8 mouse cellular contexts compared by ENCODE assay signal in genomic region chr16:43303245-43304197, GRCm38 (mm10).
DNase-seq lines count a peak whose midpoint lies in the region; ATAC-seq and TF ChIP-seq lines count a peak whose summit lies in the region.
"Had no signal": no experiment of that assay in that cellular context is flagged by ENCODE, and none has a peak within 500 bp of the region (broad histone marks: within the 10 kb centered on the region; RNA-seq: fewer than 3 reads in every experiment).

No protein-coding gene starts in this region.

- DNase-seq in testis, postnatal 10 days (ENCODE audit: low spot score) = no peak
- peak; percentile 56 to 83 for DNase-seq in cerebellum, adult 2 months
- DNase-seq in heart, adult 11 months = peak; percentile 96
- peak; percentile 95 for DNase-seq in kidney, adult 9 months
- DNase-seq in ovary, postnatal 14 days (ENCODE audit: low spot score) = peak; percentile 14
- DNase-seq: liver, embryonic 13.5 days had no signal

- 47% methylated on average over 9 of the region's 9 CpGs for WGBS in cerebellum, adult 2 months

- no peak overlapping the region for H3K4me3 ChIP-seq in testis, adult 2 months (ENCODE audit: control insufficient read depth, low read depth, low read length)
- H3K4me3 ChIP-seq in cerebellum, adult 2 months (replicated peaks; ENCODE audit: insufficient read depth, low read depth, low read length) = no peak overlapping the region
- H3K4me3 ChIP-seq: liver, embryonic 13.5 days had no signal

- ATAC-seq in monocyte, adult 5-6 weeks (replicated peaks; ENCODE audit: insufficient number of reproducible peaks, low FRiP score, low TSS enrichment, poor library complexity, severe bottlenecking) = no peak

- H3K27ac ChIP-seq in testis, adult 2 months (ENCODE audit: control insufficient read depth, insufficient read depth, low read depth, low read length) = peak overlapping the region; percentile 66
- H3K27ac ChIP-seq in cerebellum, adult 2 months (ENCODE audit: insufficient read depth, low read length) = peak overlapping the region; percentile 68; the same call in 1 of the 2 replicates
- H3K27ac ChIP-seq: liver, embryonic 13.5 days had no signal

- no peak for TF ChIP-seq POLR2A in testis, adult 2 months (IDR thresholded peaks at IDR 0.05; ENCODE audit: control insufficient read depth, low read depth, low read length)
- no peak for TF ChIP-seq POLR2A in cerebellum, adult 2 months (IDR thresholded peaks at IDR 0.05; ENCODE audit: borderline replicate concordance, insufficient read depth, low read length)

- no peaks in the 10 kb centered on the region for H3K27me3 ChIP-seq in testis, adult 2 months (ENCODE audit: control insufficient read depth, insufficient read depth, low read length)
- no peaks in the 10 kb centered on the region for H3K27me3 ChIP-seq in cerebellum, adult 2 months (ENCODE audit: control insufficient read depth, insufficient read depth, low read length)
- H3K27me3 ChIP-seq: liver, embryonic 13.5 days had no signal

- no peaks in the 10 kb centered on the region for H3K36me3 ChIP-seq in testis, adult 2 months (ENCODE audit: control insufficient read depth, insufficient read depth, low read length)
- H3K36me3 ChIP-seq: liver, embryonic 13.5 days had no signal

- TF ChIP-seq CTCF in testis, adult 2 months (IDR thresholded peaks at IDR 0.05; ENCODE audit: control insufficient read depth, insufficient read depth, insufficient replicate concordance, low read depth, low read length) = no peak
- no peak; the same call in 1 of the 2 replicates for TF ChIP-seq CTCF in cerebellum, adult 2 months (IDR thresholded peaks at IDR 0.05; ENCODE audit: borderline replicate concordance, insufficient read depth, low read depth, low read length)

- H3K4me1 ChIP-seq in testis, adult 2 months (ENCODE audit: control insufficient read depth, insufficient read depth, low read length) = no peaks in the 10 kb centered on the region
- peaks cover 11% of the 10 kb centered on the region; the same call in 1 of the 2 replicates for H3K4me1 ChIP-seq in cerebellum, adult 2 months (ENCODE audit: control insufficient read depth, insufficient read depth, low read length)
- H3K4me1 ChIP-seq: liver, embryonic 13.5 days had no signal
